Mouse (Mus musculus) lung, postnatal 0 days (tissue): ENCODE results near the gene Dlx6.

Experiments used
- CTCF ChIP-seq: IDR thresholded peaks from 2 replicates; pipeline ENCODE4 v1.5.1; 2016; ENCODE audit warnings: antibody characterized with exemption, mild to moderate bottlenecking
- EP300 ChIP-seq: IDR thresholded peaks from 2 replicates; pipeline ENCODE4 v1.6.1; 2016; ENCODE audit warnings: antibody characterized with exemption, mild to moderate bottlenecking, control low read depth

GRCm38 (mm10) chr6:6870876-6871420 is 7.8 kb downstream of the Dlx6 start:
- TF ChIP-seq EP300: no peak
- TF ChIP-seq CTCF: no peak
